Mouse (Mus musculus) MEL-GATA-1-ER (cell line): ENCODE results near the gene Crat.

Experiments used
- DNase-seq: peaks from one replicate; pipeline ENCODE4 v3.0.0-alpha.2; 2012; ENCODE audit warnings: low read depth; ENCODE audit errors: extremely low read depth

Gene Crat

DNA sequence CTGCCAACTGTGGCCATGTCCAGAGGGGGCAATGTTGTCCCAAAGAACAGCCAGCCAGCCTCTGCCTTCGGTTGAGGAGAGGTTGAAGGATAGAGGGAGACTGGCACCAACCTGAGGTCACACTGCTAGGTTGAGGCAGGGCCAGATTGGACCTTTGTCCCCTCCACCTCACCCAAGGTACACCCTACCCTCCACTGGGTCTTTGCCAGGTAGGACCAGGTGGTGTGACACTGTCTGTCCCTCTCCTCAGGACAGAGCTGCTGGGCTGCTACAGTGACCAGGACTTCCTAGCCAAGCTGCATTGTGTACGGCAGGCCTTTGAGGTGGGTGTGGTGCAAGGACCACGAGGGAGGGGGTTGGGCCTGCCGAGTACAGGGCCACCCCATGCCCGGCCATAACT is 37.9 kb downstream of the Crat start:
- no peak for DNase-seq

DNA sequence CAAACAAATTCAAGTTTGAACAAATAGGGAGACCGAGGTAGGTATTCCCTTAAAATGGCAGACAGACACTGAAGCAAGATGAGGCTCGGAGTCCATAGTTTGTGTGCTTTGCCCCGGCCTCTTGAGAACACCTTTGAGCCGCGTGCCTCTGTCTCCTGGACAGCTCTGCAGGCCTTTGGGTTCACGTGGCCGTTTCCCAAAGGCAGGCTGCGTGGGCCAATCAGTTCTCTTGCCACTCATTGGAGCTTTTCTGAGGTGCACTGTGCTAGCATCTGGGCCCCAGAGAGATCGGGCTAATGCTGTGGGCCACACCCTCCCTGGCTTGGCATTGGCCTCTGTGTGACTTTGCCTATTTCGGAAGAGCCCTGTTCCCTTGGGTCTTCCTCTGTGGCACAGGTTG is 39.7 kb downstream of the Crat start:
- no peak for DNase-seq

DNA sequence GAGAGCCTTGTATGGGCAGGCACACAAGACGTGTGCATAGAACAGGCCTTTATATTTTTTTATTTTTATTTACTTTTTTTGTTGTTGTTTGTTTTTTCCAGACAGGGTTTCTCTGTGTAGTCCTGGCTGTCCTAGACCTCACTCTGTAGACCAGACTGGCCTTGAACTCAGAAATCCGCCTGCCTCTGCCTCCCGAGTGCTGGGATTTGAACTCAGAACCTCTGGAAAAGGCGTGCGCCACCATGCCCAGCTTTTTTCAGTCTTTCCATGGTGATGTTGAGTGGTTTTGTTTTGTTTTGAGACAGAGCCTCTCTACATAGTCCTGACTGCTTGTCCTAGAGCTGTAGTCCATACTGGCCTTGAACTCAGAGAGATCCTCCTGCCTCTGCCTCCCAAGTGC is 42.9 kb downstream of the Crat start:
- DNase-seq, result no peak

DNA sequence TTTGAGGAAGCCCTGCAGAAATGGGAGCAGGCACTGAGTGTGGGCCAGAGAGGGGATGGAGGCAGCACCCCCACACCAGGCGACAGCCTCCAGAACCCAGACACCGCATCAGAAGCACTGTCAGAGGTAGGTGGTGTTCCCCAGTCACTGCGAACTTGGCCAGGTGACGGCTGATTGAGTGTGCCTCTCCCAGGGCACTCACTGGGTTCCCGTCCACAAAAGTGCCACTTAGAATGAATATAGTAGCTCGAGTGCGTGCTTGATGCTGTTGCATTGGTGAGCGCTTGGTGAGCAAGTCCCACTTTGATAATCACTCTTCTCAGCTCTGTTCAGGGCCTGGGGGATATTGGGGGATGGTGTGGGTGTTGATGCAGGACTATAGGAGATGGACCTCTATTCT is 44.1 kb downstream of the Crat start:
- DNase-seq, result no peak

DNA sequence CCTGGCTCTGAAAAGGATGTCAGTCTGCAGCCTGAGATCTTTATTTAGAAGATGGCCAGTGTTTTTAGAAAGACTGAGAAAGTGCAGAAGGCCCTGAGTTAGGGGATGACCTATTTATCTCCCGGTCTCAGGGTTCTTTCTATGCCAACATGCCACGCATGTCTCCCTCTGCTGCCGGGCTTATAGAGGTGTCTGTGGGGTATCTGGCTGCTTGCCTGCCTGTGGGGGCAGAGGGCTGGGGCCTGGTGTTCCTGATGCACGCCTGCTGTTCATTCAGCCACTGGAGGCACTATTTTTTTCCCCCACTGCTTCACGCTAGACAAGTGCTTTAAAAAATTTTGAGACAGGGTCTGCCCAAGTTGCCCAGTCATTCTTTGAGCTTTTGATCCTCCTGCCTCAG is 49.4 kb downstream of the Crat start:
- DNase-seq, result no peak

DNA sequence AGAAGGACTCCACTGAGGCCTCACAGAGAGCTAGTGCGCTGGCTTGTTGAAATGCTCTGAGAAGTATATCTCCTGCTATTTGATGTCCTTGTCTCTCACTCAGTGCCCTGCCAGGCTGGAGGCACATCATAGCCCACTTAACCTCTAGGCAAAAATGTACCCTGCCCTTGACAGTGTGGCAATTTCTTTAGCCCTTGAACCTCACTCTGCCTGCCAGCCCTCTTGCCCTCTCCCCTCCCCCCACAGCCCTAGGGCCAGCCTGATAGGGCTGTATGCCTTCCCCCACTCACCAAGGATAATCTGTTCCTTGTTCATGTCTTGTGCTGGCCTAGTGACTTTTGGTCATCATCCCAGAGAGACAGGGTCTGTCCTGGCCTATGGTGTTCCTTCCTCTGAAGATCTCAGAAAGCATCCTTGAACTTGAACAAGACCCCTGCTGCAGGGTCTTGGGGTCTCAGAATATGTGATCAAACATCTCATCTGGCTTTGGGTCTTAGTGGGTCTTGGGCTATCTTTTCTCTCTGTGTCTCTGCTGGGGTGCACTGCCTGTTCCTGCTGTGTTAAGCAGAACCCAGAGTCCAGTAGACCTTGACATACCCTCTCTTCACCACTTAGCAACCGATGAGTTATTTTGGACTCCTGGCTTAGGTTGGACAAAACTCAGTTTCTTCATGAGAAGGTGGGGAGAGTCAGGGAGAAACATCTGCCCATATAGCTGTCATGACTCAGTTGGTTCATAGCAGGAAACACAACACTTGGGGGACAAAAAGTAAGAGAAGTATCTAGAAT is 50.1 kb downstream of the Crat start:
- no peak for DNase-seq

DNA sequence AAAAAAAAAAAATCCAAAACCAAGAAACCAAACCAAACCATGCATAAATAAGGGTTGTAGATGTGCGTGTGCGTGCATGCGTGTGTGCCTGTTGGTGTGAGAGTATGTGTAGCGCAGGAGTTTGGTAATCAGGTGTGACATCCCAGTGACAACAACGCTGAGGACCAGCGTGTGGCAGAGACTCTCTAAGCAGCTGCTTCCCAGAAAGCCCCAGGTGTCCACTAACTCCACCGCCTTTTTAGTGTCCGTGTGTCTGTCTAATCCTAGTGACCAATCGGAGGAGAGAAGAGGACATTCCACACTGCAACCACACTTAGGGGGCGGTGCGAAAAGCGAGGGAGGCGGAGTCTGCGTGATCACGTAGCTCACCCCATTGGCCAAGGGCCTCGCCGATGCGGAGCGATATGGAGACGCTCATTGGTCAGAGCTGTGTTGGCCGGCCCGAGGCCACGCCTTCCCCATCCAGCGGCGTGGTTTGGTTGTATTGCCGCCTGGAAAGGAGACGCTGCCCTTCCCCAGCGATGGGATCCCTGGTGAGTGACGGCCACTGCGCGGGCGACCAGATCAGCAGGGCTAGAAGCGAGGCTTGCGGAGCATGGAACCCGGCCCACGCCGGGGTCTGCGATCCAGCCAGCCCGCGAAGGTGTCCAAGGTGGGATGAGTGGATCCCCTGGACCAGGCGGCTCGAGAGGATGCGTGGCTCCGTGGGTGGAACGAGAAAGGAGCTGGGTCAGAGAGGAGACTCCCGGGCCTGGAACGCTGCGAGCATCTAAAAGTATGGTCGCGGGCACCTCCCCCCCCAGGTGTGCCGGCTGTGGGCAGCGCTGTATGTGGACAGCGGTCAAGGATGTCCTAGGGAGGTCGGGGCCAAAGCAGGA is 51.6 kb downstream of the Crat start, which contains the start of gene Miga2:
Miga2 (plus strand) TSS at position 461 of the 878 bp plus-strand sequence.
- DNase-seq, result peak; percentile 98

DNA sequence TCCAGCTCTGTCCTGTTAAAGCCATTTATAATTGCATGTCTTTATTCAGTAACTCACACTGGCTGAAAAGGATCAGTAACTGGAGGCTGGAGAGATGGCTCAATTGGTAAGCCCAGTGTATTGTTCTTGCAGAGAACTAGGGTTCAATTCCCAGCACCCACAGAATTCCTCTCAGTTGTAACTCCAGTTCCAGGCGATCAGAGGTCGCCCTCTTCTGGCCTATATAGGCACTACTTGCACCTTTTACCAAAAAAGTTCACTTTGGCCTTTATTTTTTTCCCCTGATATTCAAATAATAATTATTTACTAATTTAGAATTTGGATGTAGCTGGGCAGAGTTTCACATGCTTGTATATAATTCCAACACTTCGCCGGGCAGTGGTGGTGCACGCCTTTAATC is 52.7 kb downstream of the Crat start:
- no peak for DNase-seq

DNA sequence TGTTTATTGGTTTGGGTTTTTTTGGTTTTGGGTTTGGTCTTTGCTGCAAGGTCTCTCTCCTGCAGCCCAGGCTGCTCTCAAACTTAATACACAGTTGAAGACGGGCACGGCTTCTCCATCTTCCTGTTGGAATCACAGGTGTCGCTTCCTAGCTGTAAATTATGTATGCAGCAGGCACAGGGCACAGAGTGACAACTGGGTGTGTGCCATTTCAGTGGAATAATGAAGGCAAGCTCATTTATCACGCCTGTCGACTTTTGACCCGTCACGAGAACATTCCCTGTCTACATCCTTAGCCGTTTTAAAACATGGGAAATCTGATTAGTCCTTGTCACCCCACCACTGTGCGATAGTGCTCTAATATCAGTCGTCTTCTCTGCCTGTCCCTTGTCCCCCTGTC is 55.0 kb downstream of the Crat start:
- no peak for DNase-seq

DNA sequence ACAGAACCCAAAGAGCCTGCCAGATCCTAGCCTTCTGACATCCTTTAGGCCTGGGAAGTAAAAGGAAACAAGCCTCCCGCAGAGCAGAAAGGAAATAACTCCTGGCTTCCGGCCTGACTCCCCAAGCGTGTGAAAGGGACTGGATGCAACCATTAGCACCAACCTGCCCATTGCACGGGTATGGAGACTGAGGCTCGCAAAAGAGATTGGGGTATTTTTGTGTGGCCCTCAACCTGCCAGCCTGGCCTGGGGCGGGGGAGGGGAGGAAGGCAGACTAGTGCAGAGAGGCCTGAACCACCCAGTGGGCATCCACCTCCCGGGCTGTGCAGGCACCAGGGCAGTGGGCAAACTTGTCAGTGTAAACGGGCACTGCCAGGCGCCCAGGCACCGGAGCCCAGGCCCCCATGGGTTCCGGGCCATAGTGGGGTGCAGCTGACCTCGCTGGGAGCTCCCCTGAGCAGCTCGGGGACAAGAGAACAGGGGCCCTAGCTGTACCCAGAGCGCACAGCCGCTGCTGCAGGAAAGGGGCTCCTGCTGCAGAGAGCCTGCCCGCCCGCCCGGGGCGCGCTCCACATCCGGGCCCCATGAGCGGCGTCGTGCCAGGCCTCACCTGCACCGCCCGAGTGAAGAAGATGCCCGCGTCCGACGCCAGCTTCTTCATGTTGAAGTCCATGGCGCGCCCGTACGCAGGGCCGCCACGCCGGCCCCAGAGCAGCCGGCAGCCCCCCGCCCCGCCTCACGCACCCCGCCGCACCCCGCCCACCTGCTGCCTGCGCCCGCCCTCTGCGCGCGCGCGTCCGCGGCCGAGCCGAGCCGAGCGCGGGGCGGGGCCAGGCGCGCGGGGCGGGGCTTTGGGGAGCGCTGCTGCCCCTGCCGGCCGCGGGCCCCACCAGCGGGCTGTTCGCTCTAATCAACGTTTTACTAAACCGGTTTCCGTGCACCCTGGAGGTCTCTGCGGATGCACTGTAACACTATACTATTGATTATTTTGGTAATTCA is 56.8 kb downstream of the Crat start, which contains the start of gene Sh3glb2:
Sh3glb2 (minus strand) TSS at position 805 of the 999 bp plus-strand sequence.
- DNase-seq, result no peak

DNA sequence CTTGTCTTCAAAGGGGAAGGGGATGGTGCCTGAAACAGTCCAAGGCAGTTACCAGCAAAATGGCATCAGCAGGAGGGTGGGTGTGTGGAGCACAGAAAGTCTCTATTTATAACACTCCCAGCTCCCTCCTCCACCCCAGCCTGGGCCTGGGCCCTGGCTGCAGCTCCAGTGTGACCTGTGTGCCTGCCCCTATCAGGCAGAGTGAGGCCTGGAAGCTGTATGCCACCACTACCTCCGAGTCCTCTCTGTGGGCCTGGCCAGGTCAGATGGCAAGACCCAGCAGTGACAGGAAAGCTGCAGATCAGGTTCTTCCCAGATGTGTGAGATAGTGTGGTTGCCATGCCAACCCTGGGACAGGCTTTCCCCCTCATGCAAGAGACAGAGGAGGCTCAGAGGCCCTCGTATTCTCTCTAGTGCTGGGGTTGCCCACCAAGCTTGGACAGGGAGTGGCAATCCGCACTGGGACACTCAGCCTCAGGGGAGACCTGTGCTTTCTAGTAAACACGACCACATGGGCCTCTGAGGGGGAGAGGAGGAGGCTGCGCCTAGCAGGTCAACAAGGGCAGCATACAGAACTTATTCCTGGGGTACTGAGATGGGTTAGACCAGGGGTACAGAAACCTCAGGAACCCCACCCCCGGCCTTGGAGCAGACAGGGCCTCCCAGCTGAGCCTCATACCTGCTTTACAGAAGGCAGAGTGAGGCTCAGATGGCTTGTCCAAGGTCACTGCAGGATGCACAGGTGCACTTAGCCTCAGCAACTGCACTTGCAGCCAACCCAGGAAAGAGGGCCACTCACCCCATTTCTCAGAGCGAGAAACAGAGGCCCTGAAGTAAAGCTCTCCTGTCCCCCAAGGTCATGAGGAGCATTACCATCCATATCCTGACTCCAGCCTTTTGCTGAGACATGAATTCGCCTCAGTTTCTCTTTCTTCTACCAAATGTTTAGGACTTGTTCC is 57.8 kb downstream of the Crat start:
- no peak for DNase-seq

DNA sequence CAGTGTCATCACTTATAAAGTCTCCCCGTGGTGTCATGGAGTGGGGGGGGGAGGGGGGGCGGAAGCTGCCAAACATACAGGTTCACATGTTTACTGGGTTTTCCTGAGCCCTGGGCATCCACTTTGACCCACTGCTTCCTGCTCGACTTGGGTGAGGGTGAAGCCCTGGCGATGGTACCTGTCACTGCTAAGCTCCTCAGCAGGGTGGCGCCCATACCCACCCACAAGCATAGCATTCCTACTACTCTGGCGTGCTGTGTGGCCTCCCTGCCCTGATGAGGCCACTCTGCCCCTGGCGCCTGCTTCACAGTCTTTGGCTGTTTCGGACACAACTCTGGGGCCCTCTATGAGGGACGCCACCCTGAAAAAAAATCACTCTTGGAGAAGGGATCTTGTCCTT is 58.7 kb downstream of the Crat start:
- no peak for DNase-seq

DNA sequence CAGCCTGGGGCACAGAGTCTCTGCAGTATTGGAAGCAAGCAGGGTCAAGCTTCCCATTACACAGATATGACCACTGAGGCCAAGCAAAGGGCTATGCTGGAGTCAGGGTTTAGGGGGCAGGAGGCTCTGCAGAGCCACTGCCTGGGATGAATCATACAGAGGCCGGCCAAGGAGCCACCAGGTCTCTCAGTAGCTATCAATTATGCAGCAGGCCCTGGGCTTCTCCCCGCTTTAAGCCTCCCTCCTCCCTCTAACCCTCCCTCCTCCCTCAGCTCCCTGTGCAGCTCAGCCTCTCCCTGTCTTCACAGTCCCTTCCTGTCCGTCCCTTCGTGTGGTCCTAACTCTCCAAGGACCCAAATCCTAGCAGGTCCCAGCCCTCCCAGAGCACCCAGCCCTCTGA is 59.3 kb downstream of the Crat start:
- no peak for DNase-seq

DNA sequence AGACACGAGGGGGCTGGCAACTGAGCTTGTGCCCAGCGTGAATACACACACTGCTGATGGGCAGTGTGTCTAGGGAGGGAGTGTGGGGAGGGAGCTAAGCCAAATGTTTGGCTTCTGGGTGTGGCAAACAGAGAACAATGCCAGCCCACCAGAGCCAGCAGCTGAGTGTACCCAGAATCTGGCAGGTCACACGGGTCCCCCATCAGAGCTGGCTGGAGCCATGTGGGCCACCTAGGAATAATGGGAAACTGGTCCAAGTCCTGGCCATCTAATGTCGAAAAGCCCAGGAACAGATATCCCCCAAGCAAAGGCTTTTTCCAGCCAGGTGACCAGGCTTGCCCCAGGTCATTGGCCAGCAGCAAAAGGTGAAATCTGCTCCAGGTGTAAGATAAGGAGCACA is 59.8 kb downstream of the Crat start:
- DNase-seq, result no peak

DNA sequence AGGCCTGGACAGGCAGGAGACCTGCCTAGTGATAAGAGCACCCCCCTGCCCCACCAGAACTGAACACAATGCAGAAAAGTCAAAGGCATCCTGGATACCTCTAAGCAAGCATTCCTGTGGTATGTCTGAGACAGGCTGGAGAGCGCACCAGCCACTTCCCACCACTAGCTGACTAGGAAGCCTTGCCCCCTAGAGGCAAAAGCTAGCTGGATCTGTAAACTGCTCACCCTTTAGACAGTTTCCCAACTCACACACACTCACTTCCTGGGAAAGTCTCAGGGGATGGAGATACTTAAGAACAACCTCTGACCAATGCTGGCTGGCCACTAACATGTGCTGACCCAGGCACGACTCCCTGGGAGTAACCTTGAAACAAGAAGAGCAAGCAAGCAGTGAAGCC is 64.5 kb downstream of the Crat start:
- no peak for DNase-seq
